Mouse (Mus musculus): ENCODE measurements around the gene Lrrc8d. TPM values are rescaled to one million over a fixed set of nuclear protein-coding genes. Genes with fewer than 3 reads are reported as not detected.

The Lrrc8d gene
- total RNA-seq, 2 experiments from 2014 or later, result 47.9 to 57.7 TPM

DNA sequence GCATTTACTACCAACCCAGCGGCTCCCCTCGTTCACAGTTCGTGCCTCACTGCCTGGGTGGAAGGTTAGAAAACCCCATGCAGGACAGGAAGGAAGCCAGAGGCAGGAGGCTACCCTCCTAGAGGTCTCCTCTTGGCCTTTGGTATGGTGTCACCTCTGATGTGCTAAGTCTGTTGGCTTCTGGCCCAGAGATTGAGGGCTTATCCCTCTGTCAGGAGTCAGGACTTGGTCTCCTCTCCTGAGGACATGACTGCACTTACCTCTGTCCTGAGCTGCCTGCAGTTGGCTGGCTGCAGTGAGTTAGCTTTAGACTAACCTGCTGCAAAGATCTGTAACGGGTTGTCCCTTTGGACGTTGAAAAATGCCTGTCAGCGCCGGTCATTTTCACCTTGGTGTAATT lies 107.7 kb downstream of the Lrrc8d start:
- DNase-seq (ENCODE audit: extremely low spot score in 1 of 2, low spot score in 1 of 2), result no peak

DNA sequence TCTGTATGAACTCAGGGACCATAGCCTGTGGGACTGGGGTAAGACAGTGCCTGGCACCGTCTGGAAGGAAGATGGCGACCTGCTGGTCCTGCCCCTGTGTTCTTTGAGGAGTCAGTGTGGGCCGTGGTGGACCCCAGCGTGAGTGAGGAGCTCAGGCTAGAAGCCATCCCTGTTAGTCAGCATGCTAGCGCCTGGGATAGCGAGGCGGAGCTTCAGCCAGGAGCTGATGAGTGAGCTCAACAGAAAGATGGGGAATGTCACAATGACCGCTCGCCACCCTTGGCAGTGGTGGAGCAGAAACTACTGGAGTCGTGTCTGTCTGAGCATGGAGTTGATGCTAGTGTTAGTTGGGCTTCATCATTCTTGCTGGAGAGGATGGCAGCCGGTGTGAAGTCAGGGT lies 109.3 kb downstream of the Lrrc8d start:
- DNase-seq (ENCODE audit: extremely low spot score in 1 of 2, low spot score in 1 of 2), result no peak

DNA sequence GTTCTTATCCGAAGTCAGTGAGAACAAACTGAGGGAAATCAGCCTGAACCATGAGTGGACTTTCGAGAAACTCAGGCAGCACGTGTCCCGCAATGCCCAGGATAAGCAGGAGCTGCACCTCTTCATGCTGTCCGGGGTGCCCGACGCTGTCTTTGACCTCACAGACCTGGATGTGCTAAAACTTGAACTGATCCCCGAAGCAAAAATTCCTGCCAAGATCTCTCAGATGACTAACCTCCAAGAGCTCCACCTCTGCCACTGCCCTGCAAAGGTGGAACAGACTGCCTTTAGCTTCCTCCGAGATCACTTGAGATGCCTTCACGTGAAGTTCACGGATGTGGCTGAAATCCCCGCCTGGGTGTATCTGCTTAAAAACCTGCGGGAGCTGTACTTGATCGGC lies 113.3 kb downstream of the Lrrc8d start:
- DNase-seq (ENCODE audit: extremely low spot score in 1 of 2, low spot score in 1 of 2), result no peak

DNA sequence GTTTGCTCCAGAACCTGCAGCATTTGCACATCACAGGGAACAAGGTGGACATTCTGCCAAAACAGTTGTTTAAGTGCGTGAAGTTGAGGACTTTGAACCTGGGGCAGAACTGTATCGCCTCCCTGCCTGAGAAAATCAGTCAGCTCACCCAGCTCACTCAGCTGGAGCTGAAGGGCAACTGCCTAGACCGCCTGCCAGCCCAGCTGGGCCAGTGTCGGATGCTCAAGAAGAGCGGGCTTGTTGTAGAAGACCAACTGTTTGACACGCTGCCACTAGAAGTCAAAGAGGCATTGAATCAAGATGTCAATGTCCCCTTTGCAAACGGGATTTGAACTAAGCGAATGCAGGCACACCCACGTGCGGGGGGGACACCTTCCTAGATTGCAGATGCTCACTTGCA lies 114.2 kb downstream of the Lrrc8d start:
- DNase-seq (ENCODE audit: extremely low spot score in 1 of 2, low spot score in 1 of 2), result no peak

DNA sequence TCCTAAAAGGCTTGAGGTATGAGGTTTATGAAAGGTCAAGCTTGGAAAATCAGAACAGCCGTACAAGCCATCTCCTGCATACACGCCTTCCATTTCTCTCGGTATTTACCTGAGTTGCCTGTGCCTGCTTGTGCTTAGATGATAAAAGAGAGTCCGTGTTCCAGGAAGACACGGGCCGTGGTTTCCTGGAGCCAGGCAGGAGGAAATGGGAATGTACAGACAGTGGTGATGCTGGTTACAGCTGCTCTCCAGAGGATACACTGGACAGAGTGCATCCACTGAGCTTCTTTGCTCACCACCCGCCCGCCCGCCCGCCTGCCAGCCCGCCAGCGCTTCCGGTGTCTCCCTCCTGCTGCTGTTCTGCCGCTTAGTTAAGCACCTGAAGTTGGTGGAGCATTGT lies 116.3 kb downstream of the Lrrc8d start:
- DNase-seq (ENCODE audit: extremely low spot score in 1 of 2, low spot score in 1 of 2), result no peak

DNA sequence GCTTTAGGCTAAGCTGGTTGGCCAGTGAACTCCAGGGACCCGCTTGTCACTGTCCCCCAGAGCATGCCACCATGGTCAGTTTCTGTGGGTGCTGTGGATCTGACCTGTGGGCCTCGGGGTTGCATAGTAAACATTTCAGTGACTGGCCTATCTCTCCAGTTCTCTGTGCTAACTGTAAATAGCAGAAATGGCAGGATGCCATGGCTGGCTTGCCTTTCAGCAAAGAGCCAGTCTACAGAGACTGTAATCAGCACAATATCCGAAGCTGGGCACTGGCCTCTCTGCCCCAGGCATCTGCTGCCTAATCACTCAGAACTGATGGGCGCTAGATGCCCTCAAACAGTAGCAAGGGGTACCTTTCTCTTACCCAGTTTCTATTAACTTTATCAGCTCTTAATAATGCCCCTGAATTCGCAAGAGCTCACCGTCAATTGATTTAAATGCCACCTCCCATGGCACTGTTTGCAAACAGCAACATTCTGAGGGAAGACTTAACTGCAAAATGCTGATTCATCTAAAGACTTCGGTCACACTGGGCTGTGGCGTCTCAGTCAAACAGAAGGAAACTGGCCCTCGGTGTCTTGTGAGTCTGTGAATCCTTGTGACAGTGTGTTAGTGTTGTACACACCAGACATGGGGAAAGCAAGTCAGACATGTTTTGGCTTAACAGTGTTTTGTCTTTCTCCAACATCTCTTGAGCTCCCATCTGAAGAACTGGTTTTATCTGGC lies 117.6 kb downstream of the Lrrc8d start:
- no peak for DNase-seq (ENCODE audit: extremely low spot score in 1 of 2, low spot score in 1 of 2)

DNA sequence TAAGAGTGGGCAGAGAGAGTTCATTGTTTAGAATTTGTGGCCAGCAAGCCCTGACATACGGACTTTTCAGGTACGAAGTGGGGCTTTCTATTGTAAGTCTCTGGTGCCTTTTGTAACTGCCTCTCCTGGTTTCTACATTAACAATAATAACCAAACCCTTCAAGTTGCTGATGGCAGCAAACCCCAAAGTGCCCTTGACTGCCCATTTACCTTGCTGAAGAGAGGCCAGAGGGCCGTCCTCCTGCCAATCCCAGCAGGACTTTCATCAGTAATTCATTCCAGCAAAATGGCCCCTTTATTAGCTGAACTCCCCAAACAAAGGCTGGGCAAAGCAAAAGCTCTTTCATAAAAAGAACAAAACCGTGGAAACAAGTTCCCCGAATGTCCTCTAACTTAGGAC lies 118.6 kb downstream of the Lrrc8d start:
- no peak for DNase-seq (ENCODE audit: extremely low spot score in 1 of 2, low spot score in 1 of 2)

DNA sequence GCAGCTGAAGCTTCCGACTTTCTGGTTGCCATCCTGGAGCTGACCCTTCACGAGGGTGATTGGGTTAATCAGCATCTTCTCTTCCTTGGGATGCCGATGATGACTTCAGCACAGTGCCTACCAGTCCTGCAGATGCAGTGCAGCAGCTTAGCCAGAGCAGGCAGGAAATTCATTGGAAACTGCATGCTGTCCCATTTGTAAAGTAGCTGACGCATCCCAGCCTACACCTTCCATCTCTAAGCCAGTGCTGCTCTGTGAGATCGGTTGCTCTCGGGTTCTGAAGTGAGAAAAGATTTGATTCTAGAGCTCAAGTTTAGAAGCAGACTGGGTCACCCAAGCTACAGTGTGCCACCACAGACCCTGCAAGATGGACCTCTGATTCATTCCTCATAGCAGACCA lies 121.6 kb downstream of the Lrrc8d start:
- DNase-seq (ENCODE audit: extremely low spot score in 1 of 2, low spot score in 1 of 2), result no peak

DNA sequence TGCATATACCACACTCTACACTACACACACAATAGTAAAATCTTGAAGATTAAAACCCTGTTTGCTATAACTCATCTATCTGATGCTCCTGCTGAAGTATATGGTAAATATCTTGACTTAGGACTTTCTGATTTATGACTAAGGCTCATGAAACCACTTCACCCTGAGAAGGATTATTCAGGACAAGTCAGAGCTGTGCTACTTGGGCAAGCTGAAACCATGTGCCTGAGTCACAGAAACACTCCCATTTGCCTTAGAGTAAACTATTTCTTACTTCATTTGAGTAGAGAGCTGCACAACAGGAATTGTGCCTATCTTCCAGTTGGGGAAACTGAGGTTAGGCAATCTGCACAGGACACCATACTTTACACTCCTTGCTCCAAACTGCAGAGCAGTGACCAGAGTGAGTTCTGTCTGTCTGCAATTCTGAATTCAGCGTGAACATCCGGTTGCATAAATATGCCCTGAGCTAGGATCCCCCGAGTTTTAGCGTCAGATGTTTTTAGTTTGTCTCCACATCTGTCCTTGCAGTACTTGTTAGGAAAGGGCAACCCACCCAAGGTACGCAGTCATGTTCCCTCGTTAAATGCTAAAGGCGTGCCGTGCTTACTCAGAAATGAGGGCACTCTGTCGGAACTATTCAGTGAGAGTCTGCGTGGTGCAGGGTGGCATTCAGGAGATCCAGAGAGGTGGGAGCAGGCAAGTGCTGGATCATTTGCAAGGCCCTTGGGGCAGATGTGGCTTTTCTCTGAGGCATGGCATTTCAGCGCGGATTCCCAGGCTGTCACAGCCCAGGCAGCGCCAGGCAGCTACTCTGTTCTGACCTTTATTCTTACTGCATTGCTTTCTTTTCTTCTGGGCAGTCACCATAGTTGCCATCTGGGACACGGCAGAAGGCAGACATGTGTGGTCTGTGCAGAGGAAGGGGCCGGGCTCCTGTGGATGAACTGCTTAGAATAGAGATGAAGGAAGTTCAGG lies 123.0 kb downstream of the Lrrc8d start:
- DNase-seq (ENCODE audit: extremely low spot score in 1 of 2, low spot score in 1 of 2), result no peak

DNA sequence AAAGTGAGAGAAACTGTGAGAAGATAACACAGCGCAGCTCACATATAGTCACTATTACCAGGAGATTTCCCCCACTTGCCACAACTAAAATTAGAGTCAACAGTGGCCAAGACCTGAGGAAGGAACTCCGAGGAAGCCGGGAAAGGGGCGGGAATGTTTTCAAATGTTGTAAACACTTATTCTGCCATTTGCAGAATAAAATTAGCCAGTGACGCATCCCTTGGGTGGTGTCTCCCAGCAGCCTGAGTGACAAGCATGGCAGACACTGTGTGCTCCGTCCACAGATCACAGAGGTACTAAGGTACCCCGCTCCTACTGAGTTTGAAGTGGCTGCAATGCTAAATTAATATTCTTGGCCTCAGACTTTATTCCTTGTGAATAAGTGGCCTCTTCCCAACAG lies 124.5 kb downstream of the Lrrc8d start:
- no peak for DNase-seq (ENCODE audit: extremely low spot score in 1 of 2, low spot score in 1 of 2)

DNA sequence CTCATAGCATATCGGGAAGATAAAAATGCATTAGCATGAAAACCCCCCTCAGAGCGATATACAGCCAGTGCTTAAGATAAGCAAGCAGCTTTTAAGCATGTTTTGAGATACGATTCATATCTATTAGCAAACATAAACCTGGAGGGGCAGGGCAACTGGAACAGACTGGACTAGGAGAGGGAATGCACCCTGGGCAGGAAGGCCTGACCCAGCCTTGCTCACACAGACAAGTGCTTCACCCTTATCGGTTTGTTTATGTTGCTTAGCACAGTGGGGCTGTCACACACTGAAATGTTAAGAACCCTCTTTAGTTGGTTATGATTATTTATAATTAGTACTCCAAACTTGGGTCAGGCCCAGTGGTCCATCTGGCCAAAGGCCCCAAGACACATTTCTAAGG lies 125.1 kb downstream of the Lrrc8d start:
- DNase-seq (ENCODE audit: extremely low spot score in 1 of 2, low spot score in 1 of 2), result no peak

DNA sequence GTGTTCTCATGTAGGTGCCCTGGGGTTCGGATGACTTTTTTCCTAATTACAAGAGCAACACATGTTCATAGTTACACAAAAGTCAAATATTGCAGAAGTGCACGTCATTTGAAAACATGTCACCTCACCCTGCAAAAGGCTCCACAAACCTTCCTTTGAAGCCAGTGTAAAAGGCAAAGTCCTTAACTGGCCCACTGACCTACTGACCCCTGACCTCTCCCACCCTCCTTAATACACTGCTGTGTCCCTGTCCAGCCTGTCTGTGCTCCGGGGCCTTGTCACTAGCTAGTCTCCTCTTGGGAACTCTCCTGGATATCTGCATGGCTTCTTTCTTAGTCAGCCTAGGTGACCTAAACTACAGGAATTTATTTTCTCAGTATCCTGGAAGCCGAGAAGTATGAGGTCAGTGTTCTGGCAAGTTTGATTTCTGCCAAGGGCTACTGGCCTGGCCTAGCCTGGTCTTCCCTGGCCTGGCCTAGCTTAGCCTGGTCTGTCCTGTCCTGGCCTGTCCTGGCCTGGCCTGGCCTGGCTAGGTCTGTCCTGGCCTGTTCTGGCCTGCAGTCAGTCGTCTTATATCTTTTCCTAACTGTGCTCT lies 127.2 kb downstream of the Lrrc8d start:
- DNase-seq (ENCODE audit: extremely low spot score in 1 of 2, low spot score in 1 of 2), result no peak

DNA sequence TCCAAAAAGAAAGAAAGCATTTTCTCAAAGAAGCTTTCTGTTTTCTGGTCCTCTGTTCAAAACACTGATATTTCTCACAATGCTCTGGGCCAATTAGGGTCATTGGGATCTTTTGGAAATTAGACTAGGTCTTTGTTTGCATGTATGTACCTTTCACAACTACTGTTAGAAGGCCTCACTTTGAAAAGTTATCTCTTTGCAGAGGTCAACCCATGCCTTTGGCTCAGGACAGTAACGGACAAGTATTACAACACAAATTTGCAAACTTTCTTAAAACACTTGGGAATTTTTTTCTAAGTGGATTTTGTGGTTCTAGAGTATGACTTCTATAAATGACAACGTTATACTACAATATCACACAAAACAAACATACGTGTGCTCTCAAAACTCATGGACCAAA lies 128.3 kb downstream of the Lrrc8d start:
- no peak for DNase-seq (ENCODE audit: extremely low spot score in 1 of 2, low spot score in 1 of 2)

DNA sequence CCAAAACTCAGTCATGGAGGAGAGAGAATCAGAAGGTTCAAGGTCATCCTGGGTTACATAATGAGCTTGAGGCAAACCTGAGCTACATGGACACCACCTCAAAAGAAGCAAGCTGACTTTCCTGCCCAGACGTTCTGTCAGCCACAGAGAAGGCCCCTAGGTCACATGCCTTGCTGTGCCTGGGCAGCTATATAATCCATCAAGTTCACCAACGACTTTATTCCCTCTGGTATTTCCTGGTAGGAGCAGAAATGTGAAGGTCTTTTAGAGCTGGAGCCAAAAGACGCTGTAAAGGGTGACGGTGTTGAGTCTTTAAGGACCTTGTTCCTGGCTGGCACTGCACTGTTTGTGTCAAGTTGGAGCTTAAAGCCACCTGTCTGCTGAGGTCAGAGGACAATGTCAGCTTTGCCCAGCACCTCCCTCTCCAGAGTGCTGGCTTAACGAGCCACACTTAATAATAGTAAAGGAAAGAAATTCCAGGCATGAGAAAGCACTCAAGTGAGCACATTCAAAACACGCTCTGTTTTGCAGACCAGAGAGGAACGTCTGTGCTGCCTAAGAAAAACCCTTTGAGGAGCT lies 129.3 kb downstream of the Lrrc8d start:
- DNase-seq (ENCODE audit: extremely low spot score in 1 of 2, low spot score in 1 of 2), result no peak

DNA sequence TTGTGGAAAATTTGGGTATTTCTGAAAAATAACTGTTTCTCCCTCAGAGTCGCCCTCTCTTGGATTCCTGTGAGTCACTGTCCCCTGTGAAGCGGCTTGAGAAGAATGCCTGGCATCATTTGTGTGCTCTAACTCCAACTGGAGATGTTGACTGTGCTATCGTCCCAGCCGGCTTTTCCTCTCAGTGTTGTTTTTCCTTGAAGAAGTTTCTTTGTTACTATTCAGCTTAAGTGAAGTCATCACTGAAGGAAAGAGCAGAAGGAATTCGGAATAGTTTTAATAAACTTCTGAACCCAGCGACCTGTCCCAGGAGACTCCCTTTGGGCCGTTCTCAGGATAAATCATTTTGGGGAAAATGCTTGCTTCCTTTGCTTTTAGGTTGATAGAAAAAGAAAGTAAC lies 132.4 kb downstream of the Lrrc8d start:
- DNase-seq (ENCODE audit: extremely low spot score in 1 of 2, low spot score in 1 of 2), result no peak

DNA sequence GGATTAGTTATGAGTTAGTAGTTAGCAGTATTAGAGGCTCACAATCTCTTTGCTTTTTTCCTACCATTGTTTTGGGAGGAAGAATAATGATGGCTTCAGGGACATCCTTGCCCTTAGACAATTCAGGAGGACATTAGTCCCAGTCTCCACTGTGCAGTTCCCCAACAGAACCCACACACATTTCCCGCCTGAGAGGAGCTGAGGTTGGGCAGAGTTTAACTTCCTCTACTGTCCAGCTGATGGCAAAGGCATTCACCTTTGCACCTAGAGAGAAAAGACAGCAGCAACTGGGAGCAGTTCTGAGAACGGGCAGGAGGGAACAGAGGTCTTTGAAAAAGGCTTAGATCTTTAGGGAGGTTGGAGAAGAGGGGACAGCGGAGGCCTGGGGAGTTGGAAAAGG lies 134.2 kb downstream of the Lrrc8d start:
- DNase-seq (ENCODE audit: extremely low spot score in 1 of 2, low spot score in 1 of 2), result no peak

DNA sequence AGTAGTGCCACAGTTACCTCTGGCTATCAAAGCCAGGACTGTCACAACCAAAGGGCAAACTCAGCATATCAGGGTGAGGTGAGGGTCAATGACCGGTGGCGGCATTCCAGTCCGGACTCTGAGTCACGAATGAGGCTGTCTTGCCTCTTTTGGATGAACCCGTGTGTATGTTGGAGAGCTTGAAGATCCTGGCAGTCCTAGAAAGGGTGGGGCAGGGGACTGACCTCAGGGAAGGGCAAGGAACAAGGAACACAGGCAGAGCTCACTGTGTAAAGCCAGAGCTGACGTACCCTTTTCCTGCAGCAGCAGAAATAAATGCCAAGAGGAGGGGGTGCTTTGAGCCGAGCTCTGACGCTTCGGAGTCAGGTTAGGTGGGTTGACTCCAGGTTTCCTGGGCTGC lies 136.2 kb downstream of the Lrrc8d start:
- DNase-seq (ENCODE audit: extremely low spot score in 1 of 2, low spot score in 1 of 2), result no peak

DNA sequence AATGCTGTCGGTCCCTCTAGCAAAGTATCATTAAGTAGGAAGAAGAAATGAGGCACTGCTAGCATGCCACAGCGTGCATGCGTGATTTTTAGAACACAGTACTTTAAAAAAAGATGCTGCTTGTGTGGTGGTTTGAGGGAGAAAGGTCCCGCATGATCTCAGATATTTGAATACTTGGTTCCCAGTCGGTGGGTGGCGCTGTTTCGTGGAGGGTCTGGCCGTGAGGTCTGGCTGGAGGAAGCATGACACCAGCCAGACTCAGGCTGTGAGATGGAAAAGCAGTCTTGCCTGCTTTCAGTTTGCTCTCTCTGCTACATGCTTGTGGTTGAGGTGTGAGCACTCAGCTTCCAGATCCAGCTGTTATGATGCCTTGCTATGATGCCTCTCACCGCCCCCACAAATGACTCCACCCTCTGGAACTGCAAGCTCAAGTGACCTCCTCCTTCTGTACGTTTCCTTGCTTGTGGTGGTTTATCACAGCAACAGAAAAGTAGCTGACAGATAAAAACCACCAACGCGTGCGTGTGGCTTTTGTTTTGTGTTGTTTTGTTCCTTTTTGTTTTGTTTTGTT lies 140.1 kb downstream of the Lrrc8d start:
- no peak for DNase-seq (ENCODE audit: extremely low spot score in 1 of 2, low spot score in 1 of 2)

DNA sequence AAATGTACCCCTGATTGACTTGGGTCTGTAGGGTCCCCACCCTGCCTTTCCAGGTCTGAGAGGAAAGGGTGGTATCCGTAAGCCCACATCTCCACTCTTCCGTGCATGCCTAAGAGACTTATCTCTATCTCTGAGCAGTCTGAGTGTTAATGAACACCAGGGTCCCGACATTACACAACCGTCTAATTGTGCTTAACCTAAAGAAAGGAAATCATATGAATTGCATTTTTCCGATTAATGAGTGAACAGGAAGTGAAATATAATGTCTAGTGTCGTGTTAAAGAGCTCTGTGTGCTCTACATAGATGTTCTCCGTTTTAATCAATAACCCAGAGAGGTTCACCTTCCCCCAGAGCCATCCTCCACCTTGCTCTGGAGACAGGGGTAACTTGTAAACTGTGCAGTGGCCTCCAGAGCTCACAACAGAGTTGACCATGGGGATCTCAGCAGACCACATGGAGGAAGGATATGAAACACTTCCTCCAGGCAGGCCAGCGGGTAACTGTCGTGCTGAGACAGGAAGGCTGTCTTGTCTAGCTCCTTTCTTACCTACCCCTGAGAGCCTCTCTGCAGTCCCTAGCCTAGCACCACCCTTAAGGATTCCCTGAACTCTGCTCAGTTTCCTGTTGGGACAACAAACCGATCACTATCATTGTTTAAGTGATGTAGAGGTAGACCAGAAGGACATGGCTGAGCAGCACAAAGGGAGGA lies 144.4 kb downstream of the Lrrc8d start:
- no peak for DNase-seq (ENCODE audit: extremely low spot score in 1 of 2, low spot score in 1 of 2)

DNA sequence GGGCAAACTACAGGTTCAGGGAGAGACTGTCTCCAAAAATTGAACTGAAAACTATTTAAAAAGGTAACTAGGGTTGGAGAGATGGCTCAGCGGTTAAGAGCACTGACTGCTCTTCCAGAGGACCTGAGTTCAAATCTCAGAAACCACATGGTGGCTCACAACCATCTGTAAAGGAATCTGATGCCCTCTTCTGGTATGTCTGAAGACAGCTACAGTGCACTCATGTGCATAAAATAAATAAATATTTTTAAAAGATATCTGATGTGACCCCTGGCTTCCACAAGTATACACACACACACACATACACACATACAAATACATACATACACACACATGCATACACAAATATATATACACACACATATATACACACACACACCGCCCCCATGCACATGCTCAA lies 145.3 kb downstream of the Lrrc8d start:
- DNase-seq (ENCODE audit: extremely low spot score in 1 of 2, low spot score in 1 of 2), result no peak
